Mouse (Mus musculus) brain, embryonic 14.5 days (tissue): ENCODE measurements at regions not wholly inside any gene's neighbourhood (a gene's known extent, or its start where the extent isn't known, plus 50 kb on each side); places are given as distances from the start of the nearest gene placed in this dataset.

Experiments
- CTCF ChIP-seq: fragments of 200-500 bp; IDR thresholded peaks from 2 replicates; pipeline ENCODE4 v1.5.1; 2012; ENCODE audit warnings: inconsistent platforms, mild to moderate bottlenecking, moderate library complexity, borderline replicate concordance; ENCODE audit not compliant: insufficient read depth, insufficient read length; ENCODE audit errors: extremely low read depth
- POLR2A ChIP-seq: fragments of 200-500 bp; IDR thresholded peaks from 2 replicates; pipeline ENCODE4 v1.6.1; 2012; ENCODE audit warnings: mild to moderate bottlenecking, inconsistent platforms, borderline replicate concordance; ENCODE audit not compliant: poor library complexity, insufficient read depth, insufficient read length, severe bottlenecking; ENCODE audit errors: extremely low read depth

DNA sequence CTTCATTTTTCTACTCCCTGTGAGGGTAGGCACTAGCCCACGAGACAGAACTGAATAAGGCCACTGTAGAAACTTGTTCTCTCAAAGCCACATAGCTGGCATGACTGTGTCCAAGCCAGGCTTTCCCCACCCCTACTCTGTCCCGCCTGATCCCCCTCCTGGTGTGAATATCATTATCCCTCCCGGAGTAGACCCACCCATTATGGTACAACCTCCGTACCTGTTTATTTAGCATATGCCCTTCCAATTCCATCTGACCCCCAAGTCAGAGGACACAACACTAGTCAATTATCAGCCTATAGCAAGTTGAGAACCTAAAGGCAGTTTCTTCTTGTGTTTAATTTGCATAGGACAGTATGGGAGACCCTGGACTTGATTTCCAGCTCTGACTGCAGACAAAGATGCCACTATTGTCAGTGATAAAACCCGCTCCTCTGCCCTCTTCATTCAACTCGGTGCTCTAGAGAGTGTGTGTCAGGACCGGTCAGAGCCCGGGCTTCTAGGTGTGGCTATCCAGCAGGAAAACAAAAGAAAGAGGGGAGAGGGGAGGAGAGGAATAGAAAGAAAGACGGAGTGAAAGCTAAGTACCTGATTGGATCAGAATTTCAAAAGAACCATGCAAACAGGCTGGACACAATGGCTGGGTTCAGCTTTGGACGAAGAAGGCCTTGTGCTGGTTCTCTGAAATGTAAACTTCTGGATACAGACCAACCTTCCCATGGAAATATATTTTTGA lies 115.1 kb upstream of the Med13l start:
- TF ChIP-seq POLR2A (no peak), CTCF (no peak)
